Mouse (Mus musculus): ENCODE data around the gene Fjx1. TPM values are rescaled to one million over a fixed set of nuclear protein-coding genes. Genes with fewer than 3 reads are reported as not detected.

The Fjx1 gene
- polyA plus RNA-seq, 1 experiment: not detected

DNA sequence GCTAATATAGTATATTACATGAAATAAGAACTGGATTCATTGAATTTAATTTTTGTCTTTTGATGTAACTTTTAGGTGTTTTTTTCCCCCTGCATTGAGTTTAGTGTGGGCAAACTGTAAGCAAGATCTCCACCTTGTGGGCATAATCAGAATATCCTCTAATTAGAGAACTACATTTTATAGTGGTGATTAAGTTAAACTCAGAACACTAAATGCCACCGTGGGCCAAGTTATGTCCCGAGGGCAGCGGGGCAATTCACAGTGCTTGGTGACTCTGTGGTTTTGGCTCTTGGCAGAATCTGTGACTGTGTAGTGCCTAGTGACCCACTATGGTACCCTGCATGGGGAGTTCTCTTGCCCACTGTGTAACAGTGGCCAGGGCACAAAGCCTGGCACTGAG, 1.1 kb upstream of the Fjx1 start:
- Histone ChIP-seq H3K27ac (ENCODE audit: insufficient read depth, low read depth, low read length) (no peak overlapping the region), H3K4me1 (ENCODE audit: control insufficient read depth, insufficient read depth, low read length) (0 out of 2 replicates have a peak, but pooled peaks cover 2% of the 10 kb centered on the region), H3K4me3 (ENCODE audit: insufficient read depth, low read length) (no peak overlapping the region)
- no peak for TF ChIP-seq CTCF (IDR thresholded peaks at IDR 0.05; ENCODE audit: low read depth, low read length)
- TF ChIP-seq POLR2A (IDR thresholded peaks at IDR 0.05; ENCODE audit: borderline replicate concordance, low read depth, low read length): no peak

DNA sequence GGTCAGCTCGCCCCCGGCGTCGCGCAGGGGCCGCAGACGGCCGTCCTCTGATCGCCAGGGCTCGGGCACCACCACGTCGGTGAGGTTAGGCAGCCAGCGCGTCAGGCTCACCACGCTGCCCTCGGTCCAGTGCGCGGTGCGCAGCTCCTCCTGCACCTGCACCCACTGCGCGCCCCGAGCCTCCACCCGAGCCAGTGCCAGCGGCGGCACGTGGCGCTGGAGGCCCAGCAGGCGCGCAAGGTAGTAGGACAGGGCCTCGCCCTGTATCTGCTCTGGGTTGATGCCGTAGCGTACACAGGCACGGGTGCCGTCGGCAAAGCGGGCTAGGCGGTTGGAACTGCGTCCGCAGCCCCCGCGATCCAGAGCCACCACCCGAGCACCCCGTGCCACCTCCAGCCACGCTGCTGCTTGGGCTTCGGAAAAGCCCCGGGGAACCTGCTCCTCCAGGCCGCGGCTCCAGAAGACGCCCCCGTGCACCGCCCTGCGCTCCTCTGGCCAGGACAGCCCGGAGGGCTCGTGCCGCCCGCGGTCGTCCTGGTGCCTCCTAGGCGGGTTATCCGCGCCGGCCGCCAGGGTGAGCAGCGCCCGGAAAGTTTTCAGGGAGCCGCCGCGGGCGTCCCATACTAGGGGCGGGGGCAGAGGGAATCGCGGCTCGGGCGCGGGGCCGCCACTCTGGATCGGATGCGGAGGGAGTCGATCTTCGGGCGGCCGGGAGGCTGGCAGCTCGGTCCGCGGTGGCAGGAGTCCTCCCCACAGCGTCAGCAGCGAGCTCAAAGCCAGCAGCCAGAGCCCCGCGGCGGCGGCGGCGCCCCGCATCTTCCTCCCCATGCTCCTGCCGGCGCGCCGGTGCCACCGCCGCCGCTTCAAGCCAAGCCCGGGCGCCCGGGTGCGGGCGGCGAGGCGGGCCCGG, 1.3 kb downstream of the Fjx1 start:
- TF ChIP-seq POLR2A (IDR thresholded peaks at IDR 0.05; ENCODE audit: borderline replicate concordance, low read depth, low read length): no peak
- TF ChIP-seq CTCF (IDR thresholded peaks at IDR 0.05; ENCODE audit: low read depth, low read length): no peak
- peak overlapping the region; percentile 57 for H3K4me3 ChIP-seq (ENCODE audit: insufficient read depth, low read length)

DNA sequence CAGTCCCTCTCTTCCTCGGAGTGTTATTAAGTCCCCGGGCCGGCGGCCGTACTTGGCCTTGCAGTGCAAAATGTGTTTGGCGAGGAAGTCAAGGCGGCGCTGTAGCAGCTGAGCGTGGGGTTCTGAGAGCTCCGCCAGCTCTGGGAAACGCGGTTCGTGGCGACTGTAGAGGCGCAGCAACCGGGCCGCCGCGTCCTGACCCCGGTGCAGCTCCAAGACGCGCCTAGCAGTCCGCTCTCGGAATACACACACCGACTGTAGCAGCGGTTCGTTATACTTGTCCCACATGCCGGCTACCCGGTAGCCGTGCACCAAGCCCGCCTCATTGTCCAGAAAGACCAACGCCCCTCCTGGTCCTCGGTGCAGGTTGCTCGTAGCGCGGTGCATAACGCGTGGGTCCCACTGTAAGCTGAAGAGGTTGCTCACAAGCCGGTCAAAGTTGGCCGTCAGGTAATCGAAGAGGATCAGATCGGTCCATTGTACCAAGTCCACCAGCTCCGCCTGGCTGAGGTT, 2.0 kb downstream of the Fjx1 start:
- Histone ChIP-seq H3K27ac (ENCODE audit: insufficient read depth, low read depth, low read length) (no peak overlapping the region), H3K4me1 (ENCODE audit: control insufficient read depth, insufficient read depth, low read length) (0 out of 2 replicates have a peak, but pooled peaks cover 2% of the 10 kb centered on the region), H3K4me3 (ENCODE audit: insufficient read depth, low read length) (peak overlapping the region; percentile 57)
- TF ChIP-seq CTCF (IDR thresholded peaks at IDR 0.05; ENCODE audit: low read depth, low read length) (no peak), POLR2A (IDR thresholded peaks at IDR 0.05; ENCODE audit: borderline replicate concordance, low read depth, low read length) (no peak)

More for the DNA sequence above, 1.3 kb downstream of the Fjx1 start:
- no peak overlapping the region for H3K27ac ChIP-seq (ENCODE audit: insufficient read depth, low read depth, low read length)
- H3K4me1 ChIP-seq (ENCODE audit: control insufficient read depth, insufficient read depth, low read length): 0 out of 2 replicates have a peak, but pooled peaks cover 2% of the 10 kb centered on the region

DNA sequence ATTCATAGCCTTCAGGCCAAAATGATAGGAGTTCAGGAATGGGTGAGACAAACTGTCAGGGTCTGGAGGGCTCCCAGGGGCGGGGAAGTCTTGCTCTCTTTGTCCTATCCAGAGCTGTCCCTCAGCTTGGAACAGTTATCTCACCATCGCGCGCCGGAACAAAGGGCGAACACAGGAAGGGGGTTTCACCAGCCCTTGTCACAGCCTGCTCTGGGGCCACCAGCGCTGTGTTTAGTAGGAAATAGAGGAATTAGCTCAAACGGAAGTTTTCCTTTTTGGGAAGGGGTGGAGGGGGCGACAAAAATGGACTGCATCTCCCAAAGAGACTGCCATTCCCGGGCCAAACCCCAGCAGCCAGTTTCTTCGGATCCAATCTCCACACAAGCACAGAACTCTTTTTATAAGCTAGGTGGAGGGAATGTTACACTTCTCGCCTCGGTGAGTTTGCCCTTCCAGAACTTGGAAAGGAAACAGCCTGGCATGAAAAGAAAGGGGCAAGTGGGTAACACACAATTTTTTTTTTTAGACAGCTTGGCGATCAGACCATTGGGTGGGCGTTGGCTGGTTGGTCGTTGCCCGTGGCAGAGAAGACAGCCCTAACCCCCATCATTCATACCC, 2.6 kb downstream of the Fjx1 start:
- Histone ChIP-seq H3K4me3 (ENCODE audit: insufficient read depth, low read length) (peak overlapping the region; percentile 57), H3K27ac (ENCODE audit: insufficient read depth, low read depth, low read length) (no peak overlapping the region), H3K4me1 (ENCODE audit: control insufficient read depth, insufficient read depth, low read length) (0 out of 2 replicates have a peak, but pooled peaks cover 2% of the 10 kb centered on the region)
- TF ChIP-seq POLR2A (IDR thresholded peaks at IDR 0.05; ENCODE audit: borderline replicate concordance, low read depth, low read length) (no peak), CTCF (IDR thresholded peaks at IDR 0.05; ENCODE audit: low read depth, low read length) (no peak)

DNA sequence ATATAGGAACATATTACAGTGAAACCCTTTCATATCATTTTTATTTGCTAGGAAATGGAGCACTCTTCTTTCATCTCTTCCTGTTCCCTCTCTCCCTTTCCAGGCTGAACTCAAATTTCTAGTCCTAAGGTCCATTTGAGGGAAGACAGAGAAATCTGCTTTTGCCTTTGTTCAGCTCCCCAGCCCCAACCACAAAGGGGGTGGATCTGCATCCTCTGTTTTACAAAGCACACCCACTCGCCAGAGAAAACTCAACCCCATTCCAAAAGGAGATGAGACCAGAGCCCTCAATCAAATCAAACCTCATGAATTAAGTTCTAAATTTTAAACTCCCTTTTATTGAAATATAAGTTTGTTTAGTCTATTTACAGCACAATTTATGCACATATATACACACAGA, 3.2 kb downstream of the Fjx1 start:
- H3K4me1 ChIP-seq (ENCODE audit: control insufficient read depth, insufficient read depth, low read length): 0 out of 2 replicates have a peak, but pooled peaks cover 2% of the 10 kb centered on the region
- H3K4me3 ChIP-seq (ENCODE audit: insufficient read depth, low read length): no peak overlapping the region
- no peak overlapping the region for H3K27ac ChIP-seq (ENCODE audit: insufficient read depth, low read depth, low read length)
- TF ChIP-seq CTCF (IDR thresholded peaks at IDR 0.05; ENCODE audit: low read depth, low read length): no peak
- no peak for TF ChIP-seq POLR2A (IDR thresholded peaks at IDR 0.05; ENCODE audit: borderline replicate concordance, low read depth, low read length)

DNA sequence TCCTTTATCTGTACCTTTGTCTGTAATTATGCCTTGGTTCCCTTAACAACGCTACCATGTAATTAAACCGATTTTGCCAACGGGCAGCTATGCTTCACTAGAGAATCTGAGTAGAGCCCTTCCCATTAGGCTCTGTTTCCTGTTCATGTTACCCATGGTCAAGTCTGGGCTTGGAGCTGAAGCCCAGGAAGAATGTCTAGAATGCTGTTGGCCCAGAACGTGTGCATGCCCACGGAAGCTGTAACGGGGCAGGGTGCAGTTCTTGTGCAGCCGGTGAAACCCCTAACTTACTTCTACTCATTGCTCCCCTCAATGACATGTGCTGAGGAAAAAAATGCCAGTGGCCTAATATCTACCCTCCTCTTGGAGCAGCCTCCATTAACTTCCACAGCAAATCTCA, 4.5 kb downstream of the Fjx1 start:
- H3K27ac ChIP-seq (ENCODE audit: insufficient read depth, low read depth, low read length): no peak overlapping the region
- TF ChIP-seq CTCF (IDR thresholded peaks at IDR 0.05; ENCODE audit: low read depth, low read length) (no peak), POLR2A (IDR thresholded peaks at IDR 0.05; ENCODE audit: borderline replicate concordance, low read depth, low read length) (no peak)
- H3K4me1 ChIP-seq (ENCODE audit: control insufficient read depth, insufficient read depth, low read length): 0 out of 2 replicates have a peak, but pooled peaks cover 2% of the 10 kb centered on the region
- H3K4me3 ChIP-seq (ENCODE audit: insufficient read depth, low read length): no peak overlapping the region

DNA sequence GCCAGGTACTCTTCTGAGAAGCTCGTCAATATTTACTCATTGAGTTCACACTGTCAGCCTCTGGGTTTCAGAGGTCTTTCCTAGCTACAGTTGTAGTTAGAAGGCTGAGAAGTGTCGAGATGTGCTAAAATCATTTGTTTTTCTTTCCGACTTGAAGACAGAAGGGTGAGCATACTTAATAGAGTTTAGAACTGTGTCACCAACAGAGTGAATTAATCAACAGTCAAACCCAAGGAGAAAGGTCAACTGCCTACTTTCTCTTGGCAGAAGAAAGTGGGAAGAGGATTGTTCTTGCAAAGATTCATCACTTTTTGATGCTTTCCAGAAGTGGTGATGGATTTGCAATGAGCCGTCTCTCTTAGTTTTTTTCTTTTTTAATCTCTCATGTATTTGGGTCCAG, 5.4 kb downstream of the Fjx1 start:
- Histone ChIP-seq H3K27ac (ENCODE audit: insufficient read depth, low read depth, low read length) (no peak overlapping the region), H3K4me3 (ENCODE audit: insufficient read depth, low read length) (no peak overlapping the region), H3K4me1 (ENCODE audit: control insufficient read depth, insufficient read depth, low read length) (0 out of 2 replicates have a peak, but pooled peaks cover 2% of the 10 kb centered on the region)
- no peak for TF ChIP-seq POLR2A (IDR thresholded peaks at IDR 0.05; ENCODE audit: borderline replicate concordance, low read depth, low read length)
- no peak for TF ChIP-seq CTCF (IDR thresholded peaks at IDR 0.05; ENCODE audit: low read depth, low read length)

DNA sequence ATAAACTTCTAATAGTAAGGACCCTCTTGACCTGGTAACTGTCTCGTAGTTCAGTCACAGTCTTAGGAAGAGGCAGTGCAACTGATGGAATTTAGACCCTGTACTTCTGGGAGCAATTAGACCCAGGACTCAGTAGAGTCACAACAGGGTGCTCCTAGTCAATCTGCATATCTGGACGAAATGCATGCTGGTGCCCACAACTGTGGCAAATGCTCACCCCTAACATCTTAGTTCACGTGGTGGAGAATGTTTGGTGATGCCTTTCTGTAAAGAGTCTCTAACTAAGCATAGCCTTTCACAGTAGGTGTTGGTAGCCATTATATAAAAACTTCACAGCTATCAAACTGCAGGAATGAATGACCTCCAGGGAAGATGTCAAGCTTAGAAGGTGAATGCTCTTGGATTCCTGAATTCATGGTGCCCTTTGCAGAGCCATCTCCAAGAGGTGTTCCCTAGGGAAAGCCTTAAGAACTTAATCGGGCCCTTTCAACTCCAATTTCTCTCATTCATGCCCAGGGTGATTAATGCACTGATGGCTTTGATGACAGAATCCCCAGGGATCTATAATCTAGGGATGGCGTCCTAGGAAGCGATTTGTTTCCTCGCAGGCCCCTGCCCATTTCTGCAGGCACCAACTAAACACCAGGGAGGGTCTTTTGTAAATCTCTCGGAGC, 14.8 kb downstream of the Fjx1 start:
- Histone ChIP-seq H3K4me1 (ENCODE audit: control insufficient read depth, insufficient read depth, low read length) (no peaks in the 10 kb centered on the region), H3K27ac (ENCODE audit: insufficient read depth, low read depth, low read length) (no peak overlapping the region), H3K4me3 (ENCODE audit: insufficient read depth, low read length) (no peak overlapping the region)
- TF ChIP-seq POLR2A (IDR thresholded peaks at IDR 0.05; ENCODE audit: borderline replicate concordance, low read depth, low read length): no peak
- no peak for TF ChIP-seq CTCF (IDR thresholded peaks at IDR 0.05; ENCODE audit: low read depth, low read length)

DNA sequence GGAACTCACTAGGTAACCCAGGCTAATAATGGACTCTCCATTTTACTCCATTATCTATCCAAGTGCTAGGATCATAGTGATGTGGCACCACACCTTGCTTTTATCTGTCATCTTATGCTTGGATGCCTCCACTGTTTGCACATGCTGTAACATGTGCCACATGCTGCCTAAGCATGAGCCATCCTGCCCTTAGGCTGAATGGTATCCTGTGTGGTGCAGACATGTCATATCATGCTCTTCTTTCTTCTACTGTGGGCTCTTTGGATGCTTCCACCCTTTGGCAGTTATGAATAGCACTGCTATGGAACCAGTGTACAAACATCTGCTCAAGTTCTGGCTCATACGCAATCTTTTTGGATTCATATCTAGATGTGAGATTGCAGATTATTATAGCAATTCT, 18.4 kb downstream of the Fjx1 start:
- TF ChIP-seq POLR2A (IDR thresholded peaks at IDR 0.05; ENCODE audit: borderline replicate concordance, low read depth, low read length) (no peak), CTCF (IDR thresholded peaks at IDR 0.05; ENCODE audit: low read depth, low read length) (no peak)
- H3K27ac ChIP-seq (ENCODE audit: insufficient read depth, low read depth, low read length): no peak overlapping the region
- H3K4me3 ChIP-seq (ENCODE audit: insufficient read depth, low read length): no peak overlapping the region
- H3K4me1 ChIP-seq (ENCODE audit: control insufficient read depth, insufficient read depth, low read length): no peaks in the 10 kb centered on the region

All from bone marrow macrophage, adult 2 months (primary cell).